Mouse (Mus musculus): ENCODE measurements around the gene Mroh3. TPM values are rescaled to one million over a fixed set of nuclear protein-coding genes. Genes with fewer than 3 reads are reported as not detected.

The Mroh3 gene
- not detected in 2 replicates for polyA plus RNA-seq (2015; fragmentation: Nextera tagmentation; extraction: Ambion mirVana)

DNA sequence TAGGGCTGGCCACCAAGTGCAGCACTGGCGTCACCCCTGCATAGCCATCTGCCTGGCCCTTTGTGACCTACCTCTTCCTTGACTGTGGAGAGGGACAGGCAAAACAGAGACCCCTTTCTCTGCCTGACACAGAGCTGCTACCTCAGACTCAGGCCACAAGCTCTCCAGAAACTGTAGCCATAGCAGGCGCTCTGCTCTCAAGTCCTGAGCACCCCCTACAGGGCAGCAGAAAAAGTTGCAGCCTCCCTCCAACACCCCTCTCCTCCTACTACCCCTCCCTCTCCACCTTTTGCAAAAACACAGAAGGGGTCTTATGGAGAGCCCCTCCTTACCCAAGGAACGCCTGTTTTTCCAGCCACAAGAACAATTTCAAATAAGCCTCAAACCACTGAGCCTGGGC lies at the start of gene Mroh3:
TSS of gene Mroh3 (minus strand) at position 26 of the 400 bp plus-strand sequence.
- Histone ChIP-seq H3K9me3 (replicated peaks; ENCODE audit: control insufficient read depth, low read length) (no peaks in the 10 kb centered on the region), H3K36me3 (ENCODE audit: control insufficient read depth, insufficient read depth) (no peaks in the 10 kb centered on the region), H3K9ac (ENCODE audit: low read depth, low read length) (no peak within 1 kb of the TSS), H3K4me3 (ENCODE audit: low read depth, low read length) (no peak within 1 kb of the TSS), H3K4me2 (ENCODE audit: low read depth, low read length) (no peak within 1 kb of the TSS), H3K27me3 (ENCODE audit: control insufficient read depth, insufficient read depth, low read depth, low read length) (peaks cover 2% of the 10 kb centered on the region; the same call in 1 of the 2 replicates), H3K27ac (ENCODE audit: low read length) (no peak within 1 kb of the TSS), H3K4me1 (ENCODE audit: control insufficient read depth, low read depth, low read length) (no peaks in the 10 kb centered on the region)
- ATAC-seq (ENCODE audit: low read depth) = no peak
- WGBS (ENCODE audit: insufficient replicate concordance) = 21% methylated on average over 3 of the region's 3 CpGs

DNA sequence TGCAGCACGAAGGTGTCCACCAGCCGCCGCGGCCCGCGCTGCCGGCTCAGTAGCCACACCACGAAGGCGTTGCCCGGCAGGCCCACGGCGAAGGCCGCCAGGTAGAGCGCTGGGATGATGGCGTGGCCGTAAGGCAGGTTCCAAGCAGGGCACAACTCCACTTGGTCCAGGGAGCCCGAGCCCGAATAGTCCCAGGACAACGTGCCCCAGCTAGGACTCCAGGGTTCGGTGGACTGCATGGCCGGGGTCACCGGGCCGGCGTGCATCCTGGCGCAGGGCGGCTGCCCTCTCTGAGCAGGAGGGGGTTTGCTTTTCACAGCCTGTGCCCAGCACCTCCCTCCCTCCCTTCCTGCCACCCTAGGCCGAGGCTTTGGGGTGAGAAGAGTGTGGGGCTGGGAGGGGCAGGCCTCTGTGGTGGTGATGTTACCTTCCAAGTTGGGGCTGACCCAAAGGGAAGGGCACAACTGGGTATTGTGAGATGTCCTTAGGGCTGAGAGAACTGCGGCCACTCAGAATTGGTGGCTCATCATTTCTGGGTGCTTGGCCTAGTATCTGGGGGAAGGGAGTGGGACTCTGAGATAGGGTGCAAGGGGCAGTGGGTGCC lies 48.1 kb upstream of the Mroh3 start, which contains the start of gene Gpr25:
TSS of gene Gpr25 (minus strand) at position 239 of the 604 bp plus-strand sequence.
- Histone ChIP-seq H3K4me1 (ENCODE audit: control insufficient read depth, low read depth, low read length) (peaks cover 3% of the 10 kb centered on the region), H3K27me3 (ENCODE audit: control insufficient read depth, insufficient read depth, low read depth, low read length) (peaks cover 58% of the 10 kb centered on the region), H3K27ac (ENCODE audit: low read length) (no peak within 1 kb of the TSS), H3K4me3 (ENCODE audit: low read depth, low read length) (peak within 1 kb of the TSS; percentile 47), H3K36me3 (ENCODE audit: control insufficient read depth, insufficient read depth) (no peaks in the 10 kb centered on the region), H3K9ac (ENCODE audit: low read depth, low read length) (no peak within 1 kb of the TSS), H3K4me2 (ENCODE audit: low read depth, low read length) (peak within 1 kb of the TSS; percentile 63), H3K9me3 (replicated peaks; ENCODE audit: control insufficient read depth, low read length) (no peaks in the 10 kb centered on the region)
- 13% methylated on average over 25 of the region's 28 CpGs for WGBS (ENCODE audit: insufficient replicate concordance)
- peak; percentile 11; the same call in 1 of the 2 replicates for ATAC-seq (ENCODE audit: low read depth)

DNA sequence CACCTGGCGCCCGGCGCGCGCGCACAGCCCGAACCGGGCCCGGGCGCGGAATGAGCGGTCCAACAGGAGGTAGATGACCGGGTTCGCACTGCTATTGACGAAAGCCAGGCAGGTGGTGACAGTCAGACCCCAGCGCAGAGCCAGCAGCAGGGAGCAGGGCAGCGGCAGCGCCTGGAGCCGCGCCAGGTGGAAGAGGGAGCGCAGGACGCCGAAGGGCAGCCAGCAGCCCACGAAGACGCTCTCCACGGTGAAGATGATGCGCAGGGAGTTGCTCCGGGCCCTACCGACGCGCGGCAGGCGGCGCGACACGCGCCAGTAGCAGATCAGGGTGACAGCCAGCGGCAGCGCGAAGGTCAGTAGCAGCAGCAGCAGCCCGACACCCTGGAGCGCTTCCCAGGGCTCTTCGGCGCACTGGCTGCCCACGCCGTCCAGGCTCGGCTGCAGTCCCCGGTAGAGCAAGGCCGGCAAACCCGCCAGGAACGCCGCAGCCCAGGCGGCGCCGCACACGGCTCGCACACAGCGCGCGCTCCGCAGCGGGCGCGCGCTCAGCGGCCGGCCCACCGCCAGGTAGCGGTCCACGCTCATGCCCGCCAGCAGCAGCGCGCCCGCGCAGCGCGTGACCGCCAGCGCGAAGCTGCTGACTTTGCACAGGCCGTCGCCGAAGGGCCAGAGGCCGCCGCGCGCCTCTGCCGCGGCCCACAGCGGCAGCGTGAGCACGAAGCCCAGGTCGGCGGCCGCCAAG lies 47.4 kb upstream of the Mroh3 start:
- Histone ChIP-seq H3K36me3 (ENCODE audit: control insufficient read depth, insufficient read depth) (no peaks in the 10 kb centered on the region), H3K27me3 (ENCODE audit: control insufficient read depth, insufficient read depth, low read depth, low read length) (peaks cover 59% of the 10 kb centered on the region), H3K4me1 (ENCODE audit: control insufficient read depth, low read depth, low read length) (peaks cover 3% of the 10 kb centered on the region), H3K4me2 (ENCODE audit: low read depth, low read length) (peak overlapping the region; percentile 63), H3K9ac (ENCODE audit: low read depth, low read length) (no peak overlapping the region), H3K27ac (ENCODE audit: low read length) (no peak overlapping the region), H3K4me3 (ENCODE audit: low read depth, low read length) (peak overlapping the region; percentile 47), H3K9me3 (replicated peaks; ENCODE audit: control insufficient read depth, low read length) (no peaks in the 10 kb centered on the region)
- ATAC-seq (ENCODE audit: low read depth) = peak; percentile 80
- 2% methylated on average over 92 of the region's 95 CpGs for WGBS (ENCODE audit: insufficient replicate concordance)

DNA sequence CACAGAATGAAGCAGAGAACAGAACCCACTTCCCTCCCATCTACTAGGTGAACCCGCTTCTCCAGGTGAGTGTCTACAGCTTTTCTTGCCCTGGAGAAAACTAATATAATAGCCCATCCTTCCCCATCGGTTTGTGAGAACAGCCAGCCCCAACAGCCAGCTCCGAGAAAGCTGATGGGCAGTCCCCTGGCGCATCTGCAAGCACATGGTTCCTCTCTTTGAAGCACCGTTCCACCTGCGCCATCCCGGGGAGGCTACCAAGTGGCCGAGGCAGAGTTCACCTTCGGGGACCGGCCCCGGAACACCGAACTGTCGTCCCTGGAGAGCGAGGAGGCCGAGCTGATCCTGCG lies 46.9 kb upstream of the Mroh3 start:
- peak overlapping the region; percentile 47 for H3K4me3 ChIP-seq (ENCODE audit: low read depth, low read length)
- H3K27ac ChIP-seq (ENCODE audit: low read length) = no peak overlapping the region
- H3K36me3 ChIP-seq (ENCODE audit: control insufficient read depth, insufficient read depth) = no peaks in the 10 kb centered on the region
- H3K4me1 ChIP-seq (ENCODE audit: control insufficient read depth, low read depth, low read length) = peaks cover 3% of the 10 kb centered on the region
- ATAC-seq (ENCODE audit: low read depth) = no peak
- no peaks in the 10 kb centered on the region for H3K9me3 ChIP-seq (replicated peaks; ENCODE audit: control insufficient read depth, low read length)
- peak overlapping the region; percentile 63 for H3K4me2 ChIP-seq (ENCODE audit: low read depth, low read length)
- no peak overlapping the region for H3K9ac ChIP-seq (ENCODE audit: low read depth, low read length)
- WGBS (ENCODE audit: insufficient replicate concordance) = 4% methylated on average over 16 of the region's 16 CpGs
- peaks cover 58% of the 10 kb centered on the region for H3K27me3 ChIP-seq (ENCODE audit: control insufficient read depth, insufficient read depth, low read depth, low read length)

DNA sequence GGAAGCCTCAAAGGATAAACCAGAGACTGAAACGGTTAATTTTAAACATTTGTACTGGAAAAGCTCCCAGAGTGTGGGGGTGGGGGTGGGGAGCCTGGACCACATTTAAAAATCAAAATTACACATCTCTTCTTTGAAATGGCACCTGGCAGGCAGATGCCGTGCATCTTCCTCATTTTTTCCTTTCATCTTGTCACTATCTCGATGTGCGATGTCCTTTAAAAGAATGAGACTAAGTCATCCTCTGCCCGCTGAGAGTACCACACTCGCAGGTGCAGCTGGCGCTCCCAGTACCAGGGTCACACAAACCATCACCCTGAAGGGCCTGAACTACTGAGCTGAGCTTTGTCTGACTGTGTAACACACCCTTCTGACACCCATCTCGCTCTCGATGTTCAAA lies 45.9 kb upstream of the Mroh3 start:
- WGBS (ENCODE audit: insufficient replicate concordance) = 65% methylated on average over 9 of the region's 9 CpGs
- H3K4me2 ChIP-seq (ENCODE audit: low read depth, low read length) = no peak overlapping the region
- peaks cover 56% of the 10 kb centered on the region for H3K27me3 ChIP-seq (ENCODE audit: control insufficient read depth, insufficient read depth, low read depth, low read length)
- no peak overlapping the region for H3K27ac ChIP-seq (ENCODE audit: low read length)
- H3K9me3 ChIP-seq (replicated peaks; ENCODE audit: control insufficient read depth, low read length) = no peaks in the 10 kb centered on the region
- H3K9ac ChIP-seq (ENCODE audit: low read depth, low read length) = no peak overlapping the region
- H3K4me3 ChIP-seq (ENCODE audit: low read depth, low read length) = no peak overlapping the region
- H3K4me1 ChIP-seq (ENCODE audit: control insufficient read depth, low read depth, low read length) = peaks cover 3% of the 10 kb centered on the region
- ATAC-seq (ENCODE audit: low read depth) = no peak
- H3K36me3 ChIP-seq (ENCODE audit: control insufficient read depth, insufficient read depth) = no peaks in the 10 kb centered on the region

DNA sequence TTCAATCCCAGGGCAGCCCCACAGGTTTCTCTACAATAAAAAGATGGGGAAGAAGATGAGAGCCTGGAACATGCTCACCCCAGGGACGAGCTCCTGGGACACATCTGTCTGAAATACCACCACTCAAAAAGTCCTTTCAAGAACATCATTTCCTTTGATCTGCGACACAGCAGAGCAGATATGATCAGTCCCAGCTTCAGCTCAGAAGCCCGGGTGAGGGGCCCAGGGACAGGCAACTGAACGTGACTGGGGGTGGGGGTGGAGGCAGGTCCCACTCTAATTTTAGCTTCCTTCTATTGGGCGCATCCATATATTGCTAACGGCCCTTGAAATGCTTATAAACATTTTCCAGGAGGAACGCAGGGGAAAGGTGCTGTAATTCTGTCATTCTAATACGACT lies 43.0 kb upstream of the Mroh3 start:
- Histone ChIP-seq H3K9me3 (replicated peaks; ENCODE audit: control insufficient read depth, low read length) (no peaks in the 10 kb centered on the region), H3K9ac (ENCODE audit: low read depth, low read length) (no peak overlapping the region), H3K4me2 (ENCODE audit: low read depth, low read length) (no peak overlapping the region), H3K27me3 (ENCODE audit: control insufficient read depth, insufficient read depth, low read depth, low read length) (peaks cover 38% of the 10 kb centered on the region), H3K36me3 (ENCODE audit: control insufficient read depth, insufficient read depth) (no peaks in the 10 kb centered on the region), H3K4me3 (ENCODE audit: low read depth, low read length) (no peak overlapping the region), H3K27ac (ENCODE audit: low read length) (no peak overlapping the region), H3K4me1 (ENCODE audit: control insufficient read depth, low read depth, low read length) (peaks cover 2% of the 10 kb centered on the region)
- WGBS (ENCODE audit: insufficient replicate concordance) = 36% methylated on average over 8 of the region's 8 CpGs
- ATAC-seq (ENCODE audit: low read depth) = no peak

DNA sequence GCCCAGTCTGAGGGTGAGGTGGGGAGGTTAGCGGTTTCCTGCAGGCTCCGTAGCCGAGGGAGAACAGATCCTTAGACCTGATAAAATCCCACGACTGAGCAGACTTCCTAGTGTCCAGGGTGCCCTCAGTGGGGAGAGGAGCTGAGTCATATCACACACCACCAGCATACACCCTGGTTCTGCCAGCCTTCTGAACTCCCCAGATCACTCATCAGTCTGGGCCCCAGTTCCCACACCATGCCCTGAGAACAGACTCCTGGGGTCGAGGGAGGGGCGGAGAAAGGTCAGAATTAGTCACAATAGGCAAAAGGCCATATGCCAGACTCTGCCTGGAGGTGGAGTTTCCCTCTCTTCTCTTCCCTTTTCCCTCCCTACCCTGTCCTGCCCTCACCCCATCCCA lies 42.5 kb upstream of the Mroh3 start:
- Histone ChIP-seq H3K4me3 (ENCODE audit: low read depth, low read length) (no peak overlapping the region), H3K27ac (ENCODE audit: low read length) (no peak overlapping the region), H3K9me3 (replicated peaks; ENCODE audit: control insufficient read depth, low read length) (no peaks in the 10 kb centered on the region), H3K9ac (ENCODE audit: low read depth, low read length) (no peak overlapping the region), H3K27me3 (ENCODE audit: control insufficient read depth, insufficient read depth, low read depth, low read length) (peaks cover 33% of the 10 kb centered on the region), H3K36me3 (ENCODE audit: control insufficient read depth, insufficient read depth) (no peaks in the 10 kb centered on the region), H3K4me2 (ENCODE audit: low read depth, low read length) (no peak overlapping the region), H3K4me1 (ENCODE audit: control insufficient read depth, low read depth, low read length) (no peaks in the 10 kb centered on the region)
- WGBS (ENCODE audit: insufficient replicate concordance) = 6% methylated on average over 6 of the region's 6 CpGs
- ATAC-seq (ENCODE audit: low read depth) = no peak

DNA sequence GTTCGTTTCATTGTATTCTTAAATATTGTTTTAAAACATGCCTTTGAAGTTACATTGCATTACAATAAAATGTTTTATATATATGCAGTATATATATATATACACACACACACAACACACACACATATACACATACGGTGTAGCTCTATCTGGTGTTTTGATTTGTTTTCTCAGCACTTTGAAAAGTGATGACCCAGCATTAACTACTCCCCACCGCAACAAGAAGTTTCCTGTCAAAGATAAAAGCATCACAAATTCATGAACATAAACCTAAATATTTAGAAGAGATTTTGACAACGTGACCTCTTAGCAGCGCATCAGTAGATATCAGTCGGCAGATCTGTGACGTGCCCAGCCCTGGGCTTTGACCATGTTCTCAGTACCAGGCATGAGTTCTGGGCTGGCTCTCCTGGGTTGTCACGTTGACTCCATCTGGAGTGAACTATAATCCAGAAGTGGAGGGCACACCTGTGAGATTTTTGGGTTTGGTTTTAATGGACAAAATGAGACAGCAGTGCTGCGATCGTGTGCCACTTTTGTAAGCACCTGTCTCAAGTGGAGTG lies 42.0 kb upstream of the Mroh3 start:
- 55% methylated on average over 10 of the region's 10 CpGs for WGBS (ENCODE audit: insufficient replicate concordance)
- Histone ChIP-seq H3K9me3 (replicated peaks; ENCODE audit: control insufficient read depth, low read length) (no peaks in the 10 kb centered on the region), H3K4me3 (ENCODE audit: low read depth, low read length) (no peak overlapping the region), H3K9ac (ENCODE audit: low read depth, low read length) (no peak overlapping the region), H3K27ac (ENCODE audit: low read length) (no peak overlapping the region), H3K36me3 (ENCODE audit: control insufficient read depth, insufficient read depth) (no peaks in the 10 kb centered on the region), H3K27me3 (ENCODE audit: control insufficient read depth, insufficient read depth, low read depth, low read length) (peaks cover 27% of the 10 kb centered on the region), H3K4me1 (ENCODE audit: control insufficient read depth, low read depth, low read length) (no peaks in the 10 kb centered on the region), H3K4me2 (ENCODE audit: low read depth, low read length) (no peak overlapping the region)
- no peak for ATAC-seq (ENCODE audit: low read depth)

DNA sequence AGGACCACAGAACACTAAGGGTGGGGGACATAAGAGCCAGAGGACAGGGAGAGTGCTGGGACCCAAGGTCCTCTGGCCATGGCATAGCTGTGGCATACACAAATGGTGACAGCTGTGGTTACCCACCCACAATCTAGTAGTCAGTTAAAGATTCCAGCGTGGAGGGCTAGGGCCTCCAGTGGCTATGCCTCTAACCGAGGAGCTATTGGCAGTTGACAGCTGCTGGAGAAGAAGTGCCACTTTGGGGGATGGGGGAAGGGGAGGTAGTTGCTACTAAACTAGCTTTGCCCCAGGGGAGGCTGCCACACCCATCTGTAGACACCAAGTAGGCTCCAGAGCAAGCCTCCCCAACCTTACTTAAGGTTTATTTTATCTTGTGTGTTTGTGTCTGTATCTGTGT lies 40.8 kb upstream of the Mroh3 start:
- Histone ChIP-seq H3K9me3 (replicated peaks; ENCODE audit: control insufficient read depth, low read length) (no peaks in the 10 kb centered on the region), H3K4me1 (ENCODE audit: control insufficient read depth, low read depth, low read length) (no peaks in the 10 kb centered on the region), H3K27ac (ENCODE audit: low read length) (no peak overlapping the region), H3K4me3 (ENCODE audit: low read depth, low read length) (no peak overlapping the region), H3K9ac (ENCODE audit: low read depth, low read length) (no peak overlapping the region), H3K27me3 (ENCODE audit: control insufficient read depth, insufficient read depth, low read depth, low read length) (peaks cover 16% of the 10 kb centered on the region), H3K36me3 (ENCODE audit: control insufficient read depth, insufficient read depth) (no peaks in the 10 kb centered on the region), H3K4me2 (ENCODE audit: low read depth, low read length) (no peak overlapping the region)
- 13% methylated on average over 2 of the region's 2 CpGs for WGBS (ENCODE audit: insufficient replicate concordance)
- no peak for ATAC-seq (ENCODE audit: low read depth)

Data from liver, embryonic 16.5 days (tissue).